Mouse (Mus musculus) megakaryocyte, adult 5-6 weeks (primary cell): ENCODE measurements at regions not wholly inside any gene's neighbourhood (a gene's known extent, or its start where the extent isn't known, plus 50 kb on each side); places are given as distances from the start of the nearest gene placed in this dataset.

ENCODE experiments used
- ATAC-seq: 2 replicates; pipeline ENCODE4 v1.8.0; 2016; ENCODE audit warnings: mild to moderate bottlenecking, inconsistent platforms; ENCODE audit not compliant: poor library complexity, severe bottlenecking

- ATAC-seq: no peak
Observed at GRCm38 (mm10) chr12:94731391-94731790, 960.6 kb upstream of the Flrt2 start.

- ATAC-seq: no peak
Observed at GRCm38 (mm10) chr12:94733179-94733578, 958.8 kb upstream of the Flrt2 start.

- ATAC-seq: no peak
Observed at GRCm38 (mm10) chr12:94737263-94737662, 954.8 kb upstream of the Flrt2 start.

DNA sequence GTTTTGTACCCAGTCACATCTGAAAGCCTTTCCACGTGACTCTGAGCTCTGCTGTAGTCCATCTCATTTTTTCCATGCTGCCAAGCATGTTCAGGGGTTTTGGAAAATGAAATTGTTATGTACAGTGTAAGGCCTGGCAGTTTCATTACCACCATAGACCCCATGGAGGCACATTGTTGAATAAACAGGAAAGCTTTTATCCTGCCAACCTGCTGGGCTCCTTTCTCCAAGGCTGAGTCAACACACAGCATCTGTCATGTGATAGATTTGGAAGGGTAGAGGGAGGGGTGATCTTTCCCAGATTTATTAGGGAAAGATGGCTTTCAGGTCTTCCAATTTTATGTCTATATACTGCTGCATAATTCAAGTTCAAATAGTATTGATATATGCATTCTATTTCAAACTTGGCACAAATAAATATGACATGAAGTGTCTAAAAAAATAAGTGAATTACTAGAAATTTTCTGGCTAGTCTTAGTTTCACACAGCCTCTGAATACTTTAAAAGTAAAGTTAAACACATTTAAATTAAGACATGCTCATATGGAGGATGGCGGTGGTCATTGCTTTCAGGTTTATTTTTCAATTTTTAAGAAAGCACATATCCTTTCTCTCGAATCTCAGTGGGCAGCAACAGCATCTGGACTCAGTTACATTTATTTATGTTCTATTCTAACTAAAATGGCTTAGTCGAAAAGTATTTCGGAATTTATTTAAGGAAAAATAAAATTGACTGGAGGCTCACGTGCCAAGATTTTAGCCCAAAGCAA, 942.1 kb upstream of the Flrt2 start:
- ATAC-seq: no peak

DNA sequence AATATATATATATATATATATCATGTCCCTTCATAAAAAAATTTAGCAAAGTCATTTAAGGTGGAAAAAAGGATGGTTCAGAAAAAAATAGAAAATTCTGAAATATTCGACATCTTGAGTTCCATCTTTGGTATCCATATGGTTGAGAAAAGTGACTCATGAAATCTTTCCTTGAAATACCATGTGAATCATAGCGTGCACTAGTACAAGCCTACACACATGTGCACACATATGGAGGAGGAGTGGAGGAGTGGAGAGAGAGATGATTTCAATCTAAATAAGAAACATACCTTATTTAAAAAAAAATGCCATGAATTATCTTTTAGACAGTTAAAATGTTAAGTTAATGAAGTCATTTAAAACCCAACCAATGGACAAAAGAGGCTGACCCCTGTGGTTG, 936.3 kb upstream of the Flrt2 start:
- ATAC-seq: no peak

DNA sequence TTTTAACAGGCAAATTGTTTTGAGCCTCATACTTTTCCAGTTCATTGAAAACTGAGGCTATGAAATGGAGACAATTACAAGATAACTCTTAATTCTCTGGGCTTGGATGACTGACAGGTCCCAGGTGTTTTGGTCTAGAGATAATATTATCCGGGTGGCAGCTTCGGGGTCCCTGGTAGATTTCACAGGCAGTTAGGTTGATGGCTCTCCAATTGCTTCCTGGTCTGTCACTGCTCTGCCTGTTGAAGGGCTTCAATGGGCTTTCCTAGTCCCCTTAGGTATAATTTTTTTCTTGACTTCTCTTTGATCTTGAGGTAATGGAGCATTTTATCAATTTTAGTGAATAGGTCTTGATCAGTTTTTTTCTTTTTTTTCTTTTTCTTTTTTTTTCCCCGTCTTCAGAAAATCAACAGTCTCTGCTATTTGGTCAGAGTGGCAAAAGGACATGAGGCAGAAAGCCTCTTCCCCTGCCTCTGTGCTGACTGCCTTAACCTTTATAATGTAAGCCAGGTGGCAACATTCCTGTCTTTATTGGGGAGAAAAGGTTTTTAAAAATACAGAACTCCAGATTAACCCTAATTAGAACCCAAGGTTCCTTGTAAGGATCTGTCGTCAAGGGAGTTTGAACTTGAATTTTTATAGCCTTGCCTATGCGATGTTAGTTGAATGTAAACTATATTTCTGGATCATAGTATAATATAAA, 896.0 kb upstream of the Flrt2 start:
- ATAC-seq: no peak

GRCm38 (mm10) chr12:94804692-94805091, 887.3 kb upstream of the Flrt2 start:
- ATAC-seq: no peak

DNA sequence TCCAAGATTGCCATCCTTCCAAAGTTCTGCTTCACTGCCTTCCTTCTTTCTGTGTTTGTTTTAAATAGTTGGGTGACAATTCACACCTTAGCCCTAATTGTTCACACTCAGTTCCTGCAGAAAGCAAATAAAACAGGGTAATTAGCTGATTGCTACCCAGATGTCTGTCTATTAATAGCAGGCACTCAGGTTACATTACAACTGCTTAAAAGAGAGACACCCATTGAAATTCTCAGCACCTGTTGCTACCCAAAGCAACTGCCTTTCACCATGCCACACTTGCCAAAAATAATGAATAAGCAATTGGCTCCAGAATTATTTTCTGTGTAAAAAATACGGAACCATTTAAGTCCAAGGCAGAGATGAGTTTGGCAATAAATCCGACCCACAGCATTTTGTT, 860.6 kb upstream of the Flrt2 start:
- ATAC-seq: no peak

- ATAC-seq: no peak
Observed at GRCm38 (mm10) chr12:94862720-94863119, 829.3 kb upstream of the Flrt2 start.

DNA sequence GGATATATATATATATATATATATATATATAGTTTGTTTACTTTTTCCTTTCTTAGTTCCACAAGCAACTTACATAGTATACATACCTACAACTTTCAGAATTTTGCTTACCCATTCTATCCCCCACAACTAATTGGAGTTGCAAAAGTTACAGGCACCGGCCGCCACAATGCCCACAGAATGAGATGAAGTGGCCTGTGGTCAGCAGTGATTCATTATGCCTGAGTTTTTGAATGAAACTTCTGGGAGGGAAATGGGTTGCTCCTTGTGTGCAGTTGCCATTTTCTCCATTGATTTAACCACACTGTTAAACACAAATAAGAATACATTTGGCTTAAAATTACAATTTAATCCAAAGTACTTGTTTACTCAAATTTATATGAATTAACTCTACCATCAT, 781.2 kb upstream of the Flrt2 start:
- no peak for ATAC-seq

DNA sequence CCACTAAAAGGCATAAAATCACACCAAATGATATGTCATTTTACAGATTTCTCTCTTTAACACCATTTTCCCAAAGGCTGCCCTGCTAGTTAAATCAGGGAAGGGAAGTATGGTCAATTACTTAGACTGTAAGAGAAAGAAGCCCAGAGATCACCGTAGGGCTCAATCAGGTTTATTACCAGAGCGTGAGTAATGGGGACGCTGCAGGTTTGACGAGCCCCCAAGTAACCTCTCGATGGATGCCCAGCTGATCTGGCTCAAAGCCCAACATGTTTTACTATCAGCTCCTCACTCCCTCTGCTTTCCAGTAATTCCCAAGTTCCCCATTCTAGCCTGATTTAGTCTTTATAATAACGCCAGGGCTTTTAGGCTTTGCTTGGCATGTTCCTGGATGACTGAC, 749.0 kb upstream of the Flrt2 start:
- no peak for ATAC-seq
